Mouse (Mus musculus) spleen, adult 2 months (tissue): ENCODE data around the gene Zfp131. TPM values are rescaled to one million over a fixed set of nuclear protein-coding genes. Genes with fewer than 3 reads are reported as not detected.
"Not testable (repeated sequence)": the region's sequence is repeated elsewhere in the genome, so short reads cannot be mapped to it uniquely, and the experiment has no call there.

Experiments used
- DNase-seq, 2 experiments: peaks; one replicate each; pipeline versions ENCODE4 v3.0.0 to v3.0.0-alpha.2; 2012 to 2021; ENCODE audit warnings: low spot score in 2 of 2, low read depth in 1 of 2
- H3K27ac ChIP-seq: fragments of 200-500 bp; 2 replicates; pipeline ENCODE4 v1.5.1; 2012; ENCODE audit warnings: low read length, inconsistent platforms; ENCODE audit not compliant: insufficient read depth
- H3K27me3 ChIP-seq: fragments of 200-500 bp; 2 replicates; pipeline ENCODE4 v1.6.1; 2012; ENCODE audit warnings: mild to moderate bottlenecking, moderate library complexity, low read length, inconsistent platforms; ENCODE audit not compliant: control insufficient read depth, insufficient read depth
- H3K36me3 ChIP-seq: fragments of 200-500 bp; 2 replicates; pipeline ENCODE4 v1.6.1; 2012; ENCODE audit warnings: mild to moderate bottlenecking, low read length, inconsistent platforms; ENCODE audit not compliant: control insufficient read depth, insufficient read depth
- H3K4me1 ChIP-seq: fragments of 200-500 bp; 2 replicates; pipeline ENCODE4 v1.6.1; 2011; ENCODE audit warnings: inconsistent platforms; ENCODE audit not compliant: control insufficient read depth, insufficient read depth, insufficient read length
- H3K4me3 ChIP-seq: fragments of 200-500 bp; 2 replicates; pipeline ENCODE4 v1.5.1; 2011; ENCODE audit warnings: mild to moderate bottlenecking, inconsistent platforms; ENCODE audit not compliant: insufficient read depth, insufficient read length; ENCODE audit errors: extremely low read depth
- CTCF ChIP-seq: fragments of 200-500 bp; IDR thresholded peaks from 2 replicates; pipeline ENCODE4 v1.5.1; 2011; ENCODE audit warnings: mild to moderate bottlenecking, inconsistent platforms; ENCODE audit not compliant: insufficient read depth, insufficient read length, insufficient replicate concordance; ENCODE audit errors: extremely low read depth
- POLR2A ChIP-seq: fragments of 200-500 bp; IDR thresholded peaks from 2 replicates; pipeline ENCODE4 v1.6.1; 2011; ENCODE audit warnings: low read depth, low read length, inconsistent platforms
- WGBS: fragments of 180-500 bp; shearing (Covaris S2); methylation state at CpG from one replicate; pipeline ENCODE4 v1.1.7; 2018; 5-methylcytosine and 5-hydroxymethylcytosine counted together
- polyA plus RNA-seq: library from polyadenylated mRNA; depleted of rRNA; stranded (reverse); fragments of >200 nt; gene quantifications from 2 replicates; pipeline ENCODE4 v1.2.3, GENCODE M21; 2012; rRNA removed

Zfp131 gene
- polyA plus RNA-seq = 6.1 and 8.2 TPM in 2 replicates

GRCm38 (mm10) chr13:119790761-119791579, at the start of gene Zfp131:
Zfp131 (minus strand) TSS chr13:119790889.
- Histone ChIP-seq H3K4me3 (peak within 1 kb of the TSS; percentile 90), H3K36me3 (peaks cover 8% of the 10 kb centered on the region; the same call in 1 of the 2 replicates), H3K4me1 (peaks cover 5% of the 10 kb centered on the region; the same call in 1 of the 2 replicates), H3K27me3 (no peaks in the 10 kb centered on the region), H3K27ac (peak within 1 kb of the TSS; percentile 97)
- peak; percentile 90 to 91 for DNase-seq
- under 1% methylated on average over 84 of the region's 86 CpGs for WGBS
- TF ChIP-seq CTCF = no peak
- peak; percentile 22; the same call in 1 of the 2 replicates for TF ChIP-seq POLR2A

- H3K36me3 ChIP-seq, H3K4me1 ChIP-seq, H3K27me3 ChIP-seq, H3K27ac ChIP-seq, DNase-seq, H3K4me3 ChIP-seq: not testable (repeated sequence)
- whole genome bisulfite sequencing = 27% methylated on average over 6 of the region's 6 CpGs
Measured at GRCm38 (mm10) chr13:119839982-119840381, 49.3 kb upstream of the Zfp131 start.

- 12% methylated on average over 14 of the region's 23 CpGs for WGBS
- DNase-seq = not testable (repeated sequence)
Measured at GRCm38 (mm10) chr13:119837719-119838337, 47.1 kb upstream of the Zfp131 start.

GRCm38 (mm10) chr13:119836324-119836811, 45.7 kb upstream of the Zfp131 start:
- DNase-seq, H3K36me3 ChIP-seq, H3K27ac ChIP-seq, H3K4me1 ChIP-seq, H3K27me3 ChIP-seq: not testable (repeated sequence)
- peak overlapping the region; percentile 49 for H3K4me3 ChIP-seq
- 13% methylated on average over 23 of the region's 23 CpGs for WGBS

More at GRCm38 (mm10) chr13:119837719-119838337, 47.1 kb upstream of the Zfp131 start:
- H3K27me3 ChIP-seq, H3K27ac ChIP-seq, H3K4me1 ChIP-seq, H3K36me3 ChIP-seq: not testable (repeated sequence)
- H3K4me3 ChIP-seq = peak overlapping the region; percentile 8; the same call in 1 of the 2 replicates
- peak; percentile 4; the same call in 1 of the 2 replicates for TF ChIP-seq CTCF

GRCm38 (mm10) chr13:119835320-119836056, 44.8 kb upstream of the Zfp131 start, which contains the start of gene D13Ertd608e:
D13Ertd608e (plus strand) TSS chr13:119836006.
- not testable (repeated sequence) for H3K27me3 ChIP-seq, H3K27ac ChIP-seq, H3K36me3 ChIP-seq, H3K4me1 ChIP-seq
- peak within 1 kb of the TSS; percentile 49 for H3K4me3 ChIP-seq
- peak; percentile 22; the same call in 1 of the 2 replicates for TF ChIP-seq CTCF
- peak in 1 of 2 experiments; percentile 16 for DNase-seq
- 12% methylated on average over 18 of the region's 25 CpGs for WGBS

- not testable (repeated sequence) for H3K27me3 ChIP-seq, H3K4me3 ChIP-seq, H3K4me1 ChIP-seq, H3K27ac ChIP-seq, DNase-seq, H3K36me3 ChIP-seq
Measured at GRCm38 (mm10) chr13:119830116-119830515, 39.4 kb upstream of the Zfp131 start, which contains the start of gene AF067063. AF067063 (minus strand) TSS chr13:119830216.
